Mouse (Mus musculus): ENCODE data around the gene Plod1.

DNA sequence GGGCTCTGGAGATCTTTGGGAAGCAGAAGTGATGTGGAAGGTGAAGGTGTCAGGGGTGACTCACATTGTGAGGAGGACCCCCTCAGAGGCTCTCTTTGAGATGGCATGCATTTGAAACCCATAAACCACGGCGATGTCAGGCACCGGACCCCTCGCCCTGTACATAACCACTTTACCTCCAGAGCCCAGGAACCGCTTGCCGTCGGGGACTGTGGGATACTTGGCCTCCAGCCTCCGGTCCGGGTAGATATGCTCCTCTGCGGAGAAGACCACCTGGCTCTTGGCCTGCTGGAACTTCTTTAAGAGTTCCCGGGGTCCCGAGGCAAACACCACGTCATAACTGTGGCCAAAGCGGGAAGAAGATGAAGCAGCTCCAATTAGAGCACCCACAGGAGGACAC is 5.6 kb downstream of the Plod1 start:
- TF ChIP-seq CTCF (IDR thresholded peaks at IDR 0.05; ENCODE audit: extremely low read depth, insufficient read depth, insufficient read length, insufficient replicate concordance), result no peak
- no peak for TF ChIP-seq POLR2A (IDR thresholded peaks at IDR 0.05; ENCODE audit: low read depth, low read length)

All from spleen, adult 2 months (tissue).